Mouse (Mus musculus) spleen, postnatal 36 days (tissue): ENCODE results near the gene Pcolce2.
A peak's percentile ranks its signal among the peaks of the same experiment; 100 is the strongest.
"Not testable (repeated sequence)": the region's sequence is repeated elsewhere in the genome, so short reads cannot be mapped to it uniquely, and the experiment has no call there.

Source experiments
- DNase-seq, 2 experiments: peaks; one replicate each; pipeline ENCODE4 v3.0.0; 2022; ENCODE audit warnings: low spot score in 2 of 2, mixed read lengths in 1 of 2

The Pcolce2 gene

DNA sequence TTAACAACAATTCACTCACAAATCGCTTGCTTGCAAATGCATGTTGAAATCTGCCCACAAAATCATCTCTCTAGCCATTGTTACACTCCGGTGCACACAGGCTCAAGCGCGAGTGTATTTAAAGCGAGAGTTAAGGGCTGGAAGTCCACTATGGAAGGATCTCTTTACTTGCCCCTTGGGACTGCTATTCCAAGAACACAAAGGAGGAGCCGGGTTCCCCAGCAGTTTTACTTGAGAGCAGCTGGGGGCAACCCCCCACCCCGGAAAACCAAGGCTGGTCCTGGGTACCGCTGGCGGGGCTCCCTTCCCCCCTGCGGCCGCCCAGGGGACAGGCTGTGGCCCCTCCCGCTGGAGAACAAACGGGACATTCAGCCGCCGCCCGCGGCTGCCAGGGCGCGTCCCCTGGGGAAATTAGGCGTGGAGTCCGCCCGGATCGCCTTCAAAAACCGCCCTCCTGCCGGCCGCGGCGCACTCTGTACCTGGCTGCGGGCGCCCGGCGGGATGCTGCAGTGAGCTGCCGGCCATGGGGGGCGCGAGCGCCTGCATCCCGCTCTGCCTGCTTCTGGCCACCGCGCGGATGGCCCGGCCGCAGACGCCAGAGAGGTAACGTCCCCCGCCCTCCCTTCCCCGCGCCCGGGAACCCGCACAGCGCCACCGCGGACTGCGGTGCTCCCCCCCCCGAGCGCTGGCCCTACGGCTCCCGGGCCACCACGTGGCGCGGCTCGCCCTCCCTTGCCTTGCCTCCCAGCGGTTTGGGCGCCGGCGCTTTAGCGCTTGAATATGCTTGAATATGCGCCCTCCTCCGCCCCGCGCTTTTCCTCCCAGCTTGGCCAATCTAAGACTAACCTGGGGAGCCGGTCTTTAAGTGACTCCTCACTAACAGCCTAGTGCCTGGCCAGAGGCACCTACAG, at the start of gene Pcolce2:
TSS of gene Pcolce2 (plus strand) at position 331 of the 911 bp plus-strand sequence.
- peak; percentile 1 to 4 for DNase-seq

DNA sequence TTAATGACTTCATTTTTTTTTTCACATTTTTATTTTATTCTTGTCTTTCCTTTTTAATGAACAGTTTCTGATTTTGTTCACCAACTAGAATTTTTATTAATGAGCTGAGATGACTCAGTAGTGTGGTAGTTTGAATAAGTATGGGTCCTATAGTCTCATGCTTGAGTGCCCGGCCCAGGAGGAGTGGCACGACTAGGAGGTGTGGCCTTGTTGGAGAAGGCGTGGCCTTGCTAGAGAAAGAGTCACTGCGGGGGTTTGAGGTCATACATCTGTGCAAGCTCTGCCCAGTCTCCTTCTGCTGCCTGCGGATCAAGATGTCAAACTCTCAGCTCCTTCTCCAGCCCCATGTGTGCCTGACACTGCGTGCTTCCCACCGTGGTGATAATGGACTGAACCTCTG, 49.3 kb upstream of the Pcolce2 start:
- no peak for DNase-seq

DNA sequence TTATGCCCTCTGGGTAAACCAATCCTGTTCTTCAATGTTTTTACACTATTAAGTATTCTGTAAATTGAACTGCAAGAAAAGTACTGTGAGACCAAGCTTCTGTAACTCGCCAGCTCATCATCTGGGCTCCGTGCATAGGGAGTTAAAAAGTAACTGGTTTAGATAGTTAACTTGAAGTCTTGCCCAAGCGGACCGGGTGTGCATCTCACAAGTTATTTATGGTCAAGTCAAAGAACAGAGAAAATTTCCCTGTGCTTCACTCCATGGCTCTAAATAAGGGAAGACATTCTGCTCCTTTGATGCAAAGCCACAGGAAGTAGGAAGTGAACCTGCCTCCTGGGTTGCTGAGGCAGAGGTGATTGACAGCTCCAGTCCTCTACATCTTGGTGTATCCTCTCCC, 43.1 kb upstream of the Pcolce2 start:
- DNase-seq: no peak

DNA sequence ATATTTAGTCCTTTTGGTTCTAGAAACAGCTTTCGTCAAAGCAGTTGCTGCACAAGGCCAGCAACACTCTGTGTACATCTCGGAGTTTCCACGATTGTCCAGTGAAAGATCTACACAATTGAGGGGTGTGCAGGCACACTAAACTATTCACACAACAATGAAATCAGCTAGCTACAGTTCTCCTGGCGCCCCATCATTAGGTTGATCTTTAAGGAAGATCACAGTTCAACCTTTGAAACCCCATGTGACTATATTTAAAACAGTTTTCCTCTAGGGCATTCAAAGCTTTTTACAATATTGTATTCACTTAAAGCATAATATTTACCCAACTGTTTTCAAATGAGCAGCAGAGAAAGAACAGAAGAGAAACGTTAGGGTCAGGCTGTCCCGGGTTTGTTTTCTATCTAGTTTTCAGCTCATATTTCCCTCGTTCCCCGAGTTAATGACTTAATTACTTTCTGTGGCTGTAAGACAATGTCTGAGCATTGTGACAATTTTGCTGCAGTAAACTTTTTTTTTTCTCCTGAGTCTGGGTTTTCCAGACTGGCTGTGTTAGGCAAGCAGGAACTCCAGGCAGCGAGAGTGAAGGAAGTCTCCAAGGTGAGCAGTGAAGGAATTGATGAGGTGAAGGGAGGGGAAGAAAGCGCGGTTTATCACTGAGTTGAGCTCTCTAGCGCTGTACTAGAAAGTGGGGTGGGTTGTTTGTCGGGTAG, 39.8 kb upstream of the Pcolce2 start:
- no peak for DNase-seq

DNA sequence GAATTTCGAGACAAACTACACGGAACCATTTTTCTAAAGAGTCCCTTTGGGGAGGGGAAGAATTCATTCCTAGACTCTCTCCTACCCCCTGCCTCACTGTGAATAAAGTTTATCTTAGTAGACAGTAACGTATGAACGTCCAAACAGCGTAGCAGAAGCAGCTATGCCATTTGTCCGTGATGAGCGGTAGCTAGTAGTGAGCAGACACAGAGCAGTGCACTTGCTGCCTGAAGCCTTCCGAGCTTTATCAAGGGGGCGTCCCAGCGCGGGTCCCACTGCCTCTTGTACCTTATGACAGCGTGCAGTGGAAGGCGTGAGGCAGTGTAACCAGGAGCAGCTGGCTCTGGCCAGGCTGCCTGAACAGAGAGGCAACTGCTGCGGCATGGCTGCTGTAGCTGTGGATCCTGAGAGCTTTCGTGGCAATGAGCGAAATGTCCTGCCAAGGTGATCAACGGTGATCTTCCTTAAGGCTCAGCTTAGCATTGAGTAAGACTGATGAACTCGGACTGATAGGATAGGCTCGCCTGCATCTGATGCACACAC, 39.2 kb upstream of the Pcolce2 start:
- no peak for DNase-seq

DNA sequence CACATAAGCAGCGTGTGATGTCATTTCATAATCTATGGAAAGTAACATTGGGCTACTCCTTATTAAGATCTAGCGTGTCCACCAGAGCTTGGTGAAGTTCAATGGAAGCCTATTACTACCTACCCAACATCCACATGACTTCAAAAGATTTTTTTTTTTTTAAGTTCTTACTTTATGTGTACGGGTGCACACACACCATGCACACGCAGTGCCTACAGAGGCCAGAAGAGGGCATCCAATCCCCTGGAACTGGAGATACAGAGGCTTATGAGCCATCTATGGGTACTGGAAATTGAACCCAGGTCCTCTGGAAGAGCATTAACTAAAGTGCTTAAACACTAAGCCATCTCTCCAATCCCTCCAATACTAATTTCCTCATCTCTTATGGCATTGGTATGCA, 38.0 kb upstream of the Pcolce2 start:
- DNase-seq: no peak

- no peak for DNase-seq
Measured at GRCm38 (mm10) chr9:95602849-95603248, 34.6 kb upstream of the Pcolce2 start.

- no peak for DNase-seq
Measured at GRCm38 (mm10) chr9:95603316-95603715, 34.1 kb upstream of the Pcolce2 start.

DNA sequence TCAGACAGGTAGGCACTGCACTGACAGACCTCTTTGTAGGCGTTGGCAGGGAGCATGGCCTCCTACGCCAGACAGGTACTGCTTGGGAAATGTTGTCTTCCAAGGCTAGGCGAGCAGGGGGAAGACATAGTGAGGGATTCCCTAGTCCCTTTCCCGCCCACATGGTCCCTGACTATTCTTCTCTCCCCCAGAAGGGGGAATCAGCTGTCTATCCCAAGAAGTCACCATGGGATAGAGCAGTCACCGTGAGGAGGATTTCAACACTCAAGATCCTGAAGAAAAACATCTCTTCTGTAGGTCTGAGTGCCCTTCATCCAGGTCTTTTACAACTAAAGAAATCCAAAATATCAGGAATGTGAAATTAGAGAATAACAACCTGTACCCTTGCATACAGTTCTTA, 30.2 kb upstream of the Pcolce2 start:
- no peak for DNase-seq

GRCm38 (mm10) chr9:95612246-95612768, 25.1 kb upstream of the Pcolce2 start:
- no peak for DNase-seq

GRCm38 (mm10) chr9:95613426-95614127, 23.8 kb upstream of the Pcolce2 start:
- DNase-seq: no peak

GRCm38 (mm10) chr9:95614861-95615615, 22.4 kb upstream of the Pcolce2 start:
- no peak for DNase-seq

DNA sequence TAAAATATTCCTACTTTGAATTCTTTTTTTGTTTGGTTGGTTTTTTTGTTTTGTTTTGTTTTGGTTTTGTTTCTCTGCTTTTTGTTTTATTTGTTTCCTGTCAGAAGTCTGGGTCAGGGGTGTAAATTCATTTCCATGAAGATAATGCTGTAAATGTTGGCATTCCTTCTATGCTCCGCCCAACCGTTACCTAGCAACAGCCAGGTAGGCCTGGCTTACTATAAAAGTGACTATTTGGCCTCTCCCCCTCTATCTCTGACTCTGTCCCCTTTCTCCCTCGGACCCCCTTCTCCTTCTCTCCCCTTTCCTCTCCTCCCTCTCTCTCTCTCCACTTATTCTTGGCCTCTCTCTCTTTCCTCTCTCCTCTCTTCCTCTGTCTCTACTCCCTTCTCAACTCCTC, 21.4 kb upstream of the Pcolce2 start:
- DNase-seq: no peak

DNA sequence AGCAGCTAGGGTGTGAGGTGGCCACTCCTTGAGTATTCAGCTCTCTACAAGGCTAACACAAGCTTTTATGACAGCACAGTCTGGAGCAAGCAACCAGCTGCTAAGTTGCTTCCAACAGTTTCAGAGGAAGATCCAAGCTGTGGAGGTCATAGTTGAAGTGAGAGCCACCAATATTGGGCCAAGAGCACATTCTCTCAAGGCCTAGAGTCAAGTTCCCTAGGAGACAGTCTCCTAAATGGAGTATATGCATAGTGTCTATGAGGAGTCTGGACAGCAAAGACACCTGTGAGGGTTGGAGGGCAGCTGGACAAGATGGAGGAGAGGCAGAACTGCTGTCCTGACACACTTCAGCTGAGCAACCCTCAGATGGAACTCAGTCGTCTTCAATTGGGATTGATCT, 18.8 kb upstream of the Pcolce2 start:
- DNase-seq: no peak

DNA sequence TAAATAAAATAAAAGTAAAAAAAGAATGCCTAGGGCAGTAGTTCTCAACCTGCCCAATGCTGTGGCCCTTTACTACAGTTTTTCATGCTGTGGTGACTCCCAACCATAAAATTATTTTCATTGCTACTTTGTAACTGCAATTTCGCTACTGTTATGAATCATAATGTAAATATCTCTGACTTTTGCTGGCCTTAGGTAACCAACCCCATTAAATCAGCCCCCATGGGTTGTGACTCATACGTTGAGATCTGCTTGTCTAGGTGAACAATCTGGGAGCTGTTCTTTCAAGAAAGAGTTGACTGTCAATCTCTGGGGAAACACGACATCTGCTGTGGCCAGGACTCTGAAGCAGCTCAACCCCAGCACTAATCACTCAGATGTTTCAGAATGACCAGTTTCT, 13.3 kb upstream of the Pcolce2 start:
- no peak for DNase-seq

DNA sequence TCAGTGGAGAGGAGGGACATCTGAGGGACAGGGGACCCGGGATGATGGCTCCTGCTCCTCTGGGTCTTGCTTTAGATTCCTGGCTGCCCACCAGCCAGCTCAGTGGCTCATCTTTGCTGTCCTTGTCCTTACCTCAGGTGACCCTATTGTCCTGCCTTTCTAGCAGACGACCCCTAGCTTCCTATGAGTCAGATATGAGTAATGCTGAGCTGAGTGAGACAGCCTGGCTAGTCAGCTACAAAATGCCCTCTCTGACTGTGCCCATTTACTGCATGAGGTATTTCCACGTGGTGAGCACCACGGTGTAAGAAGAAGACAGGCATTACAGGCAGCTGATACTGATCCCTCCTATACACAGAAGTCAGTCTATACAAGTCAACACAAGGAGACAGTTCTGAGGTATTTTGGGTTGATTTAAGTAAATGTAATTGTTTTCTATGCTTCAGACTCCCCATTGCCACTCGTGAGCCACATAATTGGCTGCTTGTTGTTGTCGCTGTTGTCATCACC, 8.9 kb upstream of the Pcolce2 start:
- no peak for DNase-seq

GRCm38 (mm10) chr9:95629561-95629960, 7.8 kb upstream of the Pcolce2 start:
- not testable (repeated sequence) for DNase-seq

GRCm38 (mm10) chr9:95636395-95636794, 1.0 kb upstream of the Pcolce2 start:
- no peak for DNase-seq

DNA sequence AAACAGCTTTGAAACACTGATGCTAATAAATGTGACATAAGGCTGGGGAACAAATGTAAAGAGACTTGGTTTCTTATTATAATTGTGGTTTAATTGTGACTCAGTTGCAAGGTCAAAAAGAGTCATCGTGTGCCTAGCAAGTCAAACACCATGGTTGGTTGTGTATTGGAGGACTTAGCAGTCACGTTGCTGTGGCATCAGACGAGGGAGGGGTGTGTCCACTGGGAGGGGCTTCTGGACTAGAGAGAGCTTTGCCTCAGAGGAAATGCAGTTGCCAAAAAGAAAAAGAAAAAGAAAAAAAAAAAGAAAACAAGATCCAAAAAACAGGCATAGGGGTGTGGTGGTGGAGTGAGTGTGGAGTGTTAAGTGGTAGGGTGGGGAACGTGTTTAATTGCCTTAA, 2.5 kb downstream of the Pcolce2 start:
- peak in 1 of 2 experiments; percentile 9 for DNase-seq

DNA sequence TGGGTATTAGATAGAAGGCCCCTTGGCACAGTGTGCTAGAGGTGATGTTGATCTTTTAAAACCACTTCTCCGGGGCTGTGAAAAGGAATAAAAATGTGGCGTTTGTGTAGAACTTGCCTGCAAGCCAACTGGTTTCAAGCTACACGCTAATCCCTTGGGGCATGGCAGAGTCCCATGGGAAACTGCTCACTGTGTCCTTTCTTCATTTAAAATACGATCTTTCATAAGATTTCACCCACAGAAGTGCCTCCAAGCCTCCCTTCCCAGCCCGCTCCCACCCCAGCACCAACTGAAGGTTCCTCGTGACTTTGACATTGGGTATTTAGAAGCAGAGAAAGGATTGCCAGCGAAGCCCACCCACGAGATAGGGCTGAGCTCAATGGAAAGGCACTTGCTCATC, 8.5 kb downstream of the Pcolce2 start:
- DNase-seq: no peak

DNA sequence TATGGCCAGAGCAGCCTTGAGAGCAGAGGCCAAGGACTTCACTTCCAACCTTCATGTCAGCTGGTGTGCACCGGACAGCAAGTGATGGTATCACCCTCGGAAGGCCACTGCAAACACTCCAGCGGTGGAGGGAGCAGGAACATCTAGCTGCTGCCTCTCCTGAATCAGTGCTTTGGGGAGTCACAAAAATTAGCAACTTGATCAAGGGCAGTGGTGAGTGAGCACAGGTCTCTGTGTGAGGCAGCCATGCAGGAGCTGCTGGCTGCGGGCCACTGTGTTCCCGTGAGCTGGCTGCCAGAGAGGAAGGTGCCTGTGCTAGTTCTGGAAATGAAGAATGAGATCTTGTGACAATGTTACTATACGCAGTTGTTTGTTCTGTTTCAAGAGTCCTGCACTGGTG, 16.0 kb downstream of the Pcolce2 start:
- no peak for DNase-seq
